ENCODE assay signal across 13 mouse cellular contexts in genomic region chr14:76907941-76908340, GRCm38 (mm10).
A peak's percentile ranks its signal among the peaks of the same experiment; 100 is the strongest.
DNase-seq lines count a peak whose midpoint lies in the region; ATAC-seq lines count a peak whose summit lies in the region.
"Had no signal": no experiment of that assay in that cellular context is flagged by ENCODE, and none has a peak within 500 bp of the region (broad histone marks: within the 10 kb centered on the region; RNA-seq: fewer than 3 reads in every experiment).

No protein-coding gene starts in this region.

- no peak for DNase-seq in embryonic facial prominence, embryonic 10.5 days (ENCODE audit: low spot score)
- no peak for DNase-seq in kidney, adult 11 months
- peak; percentile 57 for DNase-seq in adrenal gland, postnatal 10 days
- peak; percentile 31 to 52 for DNase-seq in kidney, postnatal 4 days
- DNase-seq in right cerebral cortex, postnatal 4 days, result no peak
- no peak for DNase-seq in frontal cortex, postnatal 14 days (ENCODE audit: low spot score in 2 of 2)
- DNase-seq: cerebellum, adult 9-11 months had no signal

- no peaks in the 10 kb centered on the region for H3K36me3 ChIP-seq in embryonic facial prominence, embryonic 12.5 days
- no peaks in the 10 kb centered on the region for H3K36me3 ChIP-seq in embryonic facial prominence, embryonic 10.5 days (replicated peaks)
- no peaks in the 10 kb centered on the region for H3K36me3 ChIP-seq in kidney, embryonic 16.5 days (ENCODE audit: insufficient read depth, low read length)
- H3K36me3 ChIP-seq: forebrain, embryonic 10.5 days; hindbrain, embryonic 10.5 days; limb, embryonic 12.5 days had no signal

- 0 out of 2 replicates have a peak overlapping the region, but pooled peaks have one; percentile 17 for H3K27ac ChIP-seq in embryonic facial prominence, embryonic 12.5 days
- H3K27ac ChIP-seq in embryonic facial prominence, embryonic 10.5 days (replicated peaks), result no peak overlapping the region
- H3K27ac ChIP-seq in kidney, embryonic 16.5 days (ENCODE audit: low read length), result peak overlapping the region; percentile 3; the same call in 1 of the 2 replicates
- H3K27ac ChIP-seq: forebrain, embryonic 10.5 days; hindbrain, embryonic 10.5 days; limb, embryonic 12.5 days had no signal

- no peak overlapping the region for H3K4me3 ChIP-seq in embryonic facial prominence, embryonic 12.5 days
- no peak overlapping the region for H3K4me3 ChIP-seq in embryonic facial prominence, embryonic 10.5 days
- H3K4me3 ChIP-seq in kidney, embryonic 16.5 days (ENCODE audit: low read length), result no peak overlapping the region
- H3K4me3 ChIP-seq: forebrain, embryonic 10.5 days; hindbrain, embryonic 10.5 days; limb, embryonic 12.5 days had no signal

- no peaks in the 10 kb centered on the region for H3K9me3 ChIP-seq in embryonic facial prominence, embryonic 12.5 days
- H3K9me3 ChIP-seq in embryonic facial prominence, embryonic 10.5 days, result no peaks in the 10 kb centered on the region
- no peaks in the 10 kb centered on the region for H3K9me3 ChIP-seq in kidney, embryonic 16.5 days (ENCODE audit: low read length)
- H3K9me3 ChIP-seq: forebrain, embryonic 10.5 days; hindbrain, embryonic 10.5 days; limb, embryonic 12.5 days had no signal

- WGBS in embryonic facial prominence, embryonic 12.5 days, result 46% methylated on average over 5 of the region's 5 CpGs
- 50% methylated on average over 5 of the region's 5 CpGs for WGBS in embryonic facial prominence, embryonic 10.5 days
- WGBS in kidney, embryonic 16.5 days, result 50% methylated on average over 5 of the region's 5 CpGs

- H3K27me3 ChIP-seq in embryonic facial prominence, embryonic 12.5 days, result no peaks in the 10 kb centered on the region
- no peaks in the 10 kb centered on the region for H3K27me3 ChIP-seq in embryonic facial prominence, embryonic 10.5 days (replicated peaks; ENCODE audit: low read depth, poor library complexity, severe bottlenecking)
- no peaks in the 10 kb centered on the region for H3K27me3 ChIP-seq in kidney, embryonic 16.5 days (ENCODE audit: insufficient read depth, low read length)
- H3K27me3 ChIP-seq: limb, embryonic 12.5 days had no signal

- H3K4me1 ChIP-seq in embryonic facial prominence, embryonic 12.5 days, result peaks cover 13% of the 10 kb centered on the region; the same call in 1 of the 2 replicates
- H3K4me1 ChIP-seq in embryonic facial prominence, embryonic 10.5 days, result peaks cover 30% of the 10 kb centered on the region
- H3K4me1 ChIP-seq in kidney, embryonic 16.5 days (ENCODE audit: insufficient read depth, low read length), result peaks cover 21% of the 10 kb centered on the region

- no peak overlapping the region for H3K4me2 ChIP-seq in embryonic facial prominence, embryonic 12.5 days (replicated peaks)
- H3K4me2 ChIP-seq in kidney, embryonic 16.5 days (replicated peaks; ENCODE audit: low read depth, low read length), result no peak overlapping the region
- H3K4me2 ChIP-seq: limb, embryonic 12.5 days had no signal

- H3K9ac ChIP-seq in embryonic facial prominence, embryonic 12.5 days, result no peak overlapping the region
- H3K9ac ChIP-seq in kidney, embryonic 16.5 days (replicated peaks; ENCODE audit: low read length), result no peak overlapping the region
- H3K9ac ChIP-seq: limb, embryonic 12.5 days had no signal

- no peak for ATAC-seq in embryonic facial prominence, embryonic 12.5 days (ENCODE audit: insufficient number of reproducible peaks, insufficient read depth, low FRiP score, low TSS enrichment)
- ATAC-seq in kidney, embryonic 16.5 days (ENCODE audit: low FRiP score, low TSS enrichment), result no peak
- ATAC-seq: intestine, embryonic 16.5 days had no signal

Comparison
In these comparisons a context has a peak if more than half of its experiments do, and no peak if none do; other contexts are left out.
1. DNase-seq: peak in adrenal gland, postnatal 10 days (single experiment) and kidney, postnatal 4 days (2 of 2); none in embryonic facial prominence, embryonic 10.5 days (single experiment), kidney, adult 11 months (single experiment), right cerebral cortex, postnatal 4 days (single experiment) and frontal cortex, postnatal 14 days (0 of 2).